Mouse (Mus musculus) kidney, postnatal 0 days (tissue): ENCODE results near the gene Tnk1. TPM values are rescaled to one million over a fixed set of nuclear protein-coding genes. Genes with fewer than 3 reads are reported as not detected.
"Not testable (repeated sequence)": the region's sequence is repeated elsewhere in the genome, so short reads cannot be mapped to it uniquely, and the experiment has no call there.

Source experiments
- ATAC-seq: fragments of 200-750 bp; cut with Nextera tagmentation; replicated peaks from 2 replicates; pipeline ENCODE4 v1.8.0; 2017; ENCODE audit warnings: low read depth, moderate number of reproducible peaks, moderate TSS enrichment, moderate library complexity; ENCODE audit not compliant: low FRiP score
- DNase-seq: peaks from one replicate; pipeline ENCODE4 v3.0.0-alpha.2; 2016; ENCODE audit warnings: low spot score
- H3K27ac ChIP-seq: fragments of 300-500 bp; sonication (generic); 2 replicates; pipeline ENCODE4 v1.5.1; 2014; ENCODE audit warnings: mild to moderate bottlenecking
- H3K27me3 ChIP-seq: fragments of 300-500 bp; sonication (generic); 2 replicates; pipeline ENCODE4 v1.6.1; 2014; ENCODE audit warnings: low read length, mixed read lengths; ENCODE audit not compliant: insufficient read depth
- H3K36me3 ChIP-seq: fragments of 300-500 bp; sonication (generic); 2 replicates; pipeline ENCODE4 v1.6.1; 2014; ENCODE audit warnings: low read length, mixed read lengths; ENCODE audit not compliant: insufficient read depth
- H3K4me1 ChIP-seq: fragments of 300-500 bp; sonication (generic); replicated peaks from 2 replicates; pipeline ENCODE4 v1.6.1; 2014; ENCODE audit warnings: antibody characterized with exemption, low read length, mixed read lengths; ENCODE audit not compliant: insufficient read depth
- H3K4me2 ChIP-seq: fragments of 300-500 bp; sonication (generic); 2 replicates; pipeline ENCODE4 v1.6.1; 2014; ENCODE audit warnings: mild to moderate bottlenecking, low read length, moderate library complexity, mixed read lengths
- H3K4me3 ChIP-seq: fragments of 300-500 bp; sonication (generic); replicated peaks from 2 replicates; pipeline ENCODE4 v1.5.1; 2014; ENCODE audit warnings: low read depth, low read length
- H3K9ac ChIP-seq: fragments of 300-500 bp; sonication (generic); 2 replicates; pipeline ENCODE4 v1.6.1; 2014; ENCODE audit warnings: low read depth, low read length
- H3K9me3 ChIP-seq: fragments of 300-500 bp; sonication (generic); replicated peaks from 2 replicates; pipeline ENCODE4 v1.6.1; 2016; ENCODE audit warnings: low read length, inconsistent platforms, mixed read lengths
- CTCF ChIP-seq: IDR thresholded peaks from 2 replicates; pipeline ENCODE4 v1.5.1; 2016; ENCODE audit warnings: antibody characterized with exemption, low read depth, mild to moderate bottlenecking, moderate library complexity
- WGBS: fragments of 180-500 bp; shearing (Covaris S2); extraction: QIAGEN DNeasy Blood & Tissue Kit; methylation state at CpG from one replicate; pipeline ENCODE4 v1.1.7; 2014; 5-methylcytosine and 5-hydroxymethylcytosine counted together
- polyA plus RNA-seq: library from polyadenylated mRNA; unstranded; fragments of >200 nt; fragmentation: Nextera tagmentation; extraction: Ambion mirVana; gene quantifications from 2 replicates; pipeline ENCODE4 v1.2.1, GENCODE M21; 2015

Tnk1 gene
- polyA plus RNA-seq, 1 experiment from 2014 or later: 6.3 TPM

- no peak overlapping the region for H3K4me2 ChIP-seq
- 71% methylated on average over 4 of the region's 4 CpGs for WGBS
- no peaks in the 10 kb centered on the region for H3K27me3 ChIP-seq
- no peak for TF ChIP-seq CTCF
- H3K9me3 ChIP-seq: no peaks in the 10 kb centered on the region
- H3K36me3 ChIP-seq: no peaks in the 10 kb centered on the region
- no peak overlapping the region for H3K9ac ChIP-seq
- no peak for ATAC-seq
- no peak overlapping the region for H3K4me3 ChIP-seq
- H3K27ac ChIP-seq: no peak overlapping the region
- H3K4me1 ChIP-seq: peaks cover 4% of the 10 kb centered on the region; the same call in 1 of the 2 replicates
- no peak for DNase-seq
Observed at GRCm38 (mm10) chr11:69872451-69872850, 13.9 kb upstream of the Tnk1 start.

- TF ChIP-seq CTCF: no peak
- WGBS: 87% methylated on average over 7 of the region's 7 CpGs
- H3K9ac ChIP-seq: no peak overlapping the region
- no peaks in the 10 kb centered on the region for H3K27me3 ChIP-seq
- H3K4me1 ChIP-seq: no peaks in the 10 kb centered on the region
- H3K27ac ChIP-seq: no peak overlapping the region
- DNase-seq (no peak), ATAC-seq (no peak)
- H3K36me3 ChIP-seq: no peaks in the 10 kb centered on the region
- no peak overlapping the region for H3K4me3 ChIP-seq
- H3K9me3 ChIP-seq: no peaks in the 10 kb centered on the region
- no peak overlapping the region for H3K4me2 ChIP-seq
Observed at GRCm38 (mm10) chr11:69871822-69872221, 13.3 kb upstream of the Tnk1 start.

- no peak overlapping the region for H3K9ac ChIP-seq
- H3K4me2 ChIP-seq: no peak overlapping the region
- no peak for TF ChIP-seq CTCF
- WGBS: 91% methylated on average over 2 of the region's 2 CpGs
- no peak overlapping the region for H3K4me3 ChIP-seq
- H3K27ac ChIP-seq: no peak overlapping the region
- no peaks in the 10 kb centered on the region for H3K4me1 ChIP-seq
- ATAC-seq: no peak
- DNase-seq: no peak
- no peaks in the 10 kb centered on the region for H3K27me3 ChIP-seq
- H3K36me3 ChIP-seq: no peaks in the 10 kb centered on the region
- no peaks in the 10 kb centered on the region for H3K9me3 ChIP-seq
Observed at GRCm38 (mm10) chr11:69870289-69871069, 11.9 kb upstream of the Tnk1 start.

- WGBS: 75% methylated on average over 9 of the region's 9 CpGs
- Histone ChIP-seq H3K27ac (no peak overlapping the region), H3K4me3 (no peak overlapping the region), H3K9ac (no peak overlapping the region), H3K4me1 (no peaks in the 10 kb centered on the region), H3K9me3 (no peaks in the 10 kb centered on the region), H3K36me3 (no peaks in the 10 kb centered on the region), H3K4me2 (no peak overlapping the region), H3K27me3 (no peaks in the 10 kb centered on the region)
- DNase-seq: no peak
- TF ChIP-seq CTCF: no peak
- no peak for ATAC-seq
Observed at GRCm38 (mm10) chr11:69867335-69867734, 8.8 kb upstream of the Tnk1 start.

GRCm38 (mm10) chr11:69865561-69865960, 7.0 kb upstream of the Tnk1 start:
- no peaks in the 10 kb centered on the region for H3K4me1 ChIP-seq
- H3K36me3 ChIP-seq: no peaks in the 10 kb centered on the region
- H3K9me3 ChIP-seq: no peaks in the 10 kb centered on the region
- no peak overlapping the region for H3K27ac ChIP-seq
- ATAC-seq: no peak
- H3K4me2 ChIP-seq: no peak overlapping the region
- no peak for TF ChIP-seq CTCF
- DNase-seq: no peak
- H3K27me3 ChIP-seq: no peaks in the 10 kb centered on the region
- H3K9ac ChIP-seq: no peak overlapping the region
- WGBS: 79% methylated on average over 9 of the region's 9 CpGs
- no peak overlapping the region for H3K4me3 ChIP-seq

GRCm38 (mm10) chr11:69864138-69864860, 5.8 kb upstream of the Tnk1 start:
- TF ChIP-seq CTCF: no peak
- no peaks in the 10 kb centered on the region for H3K9me3 ChIP-seq
- DNase-seq: no peak
- H3K27ac ChIP-seq: no peak overlapping the region
- no peak overlapping the region for H3K9ac ChIP-seq
- H3K4me3 ChIP-seq: no peak overlapping the region
- H3K4me1 ChIP-seq: no peaks in the 10 kb centered on the region
- H3K4me2 ChIP-seq: no peak overlapping the region
- WGBS: 44% methylated on average over 8 of the region's 8 CpGs
- H3K36me3 ChIP-seq: no peaks in the 10 kb centered on the region
- H3K27me3 ChIP-seq: no peaks in the 10 kb centered on the region
- ATAC-seq: no peak

GRCm38 (mm10) chr11:69863729-69864128, 5.2 kb upstream of the Tnk1 start:
- H3K9ac ChIP-seq, H3K4me1 ChIP-seq, H3K27ac ChIP-seq, H3K36me3 ChIP-seq, H3K4me2 ChIP-seq, DNase-seq, H3K27me3 ChIP-seq, H3K9me3 ChIP-seq, H3K4me3 ChIP-seq, ATAC-seq: not testable (repeated sequence)
- WGBS: 53% methylated on average over 3 of the region's 3 CpGs
